Mouse (Mus musculus) retina, postnatal 7 days (tissue): ENCODE data around the gene Veph1.

ENCODE experiments used
- DNase-seq: peaks from one replicate; pipeline ENCODE4 v3.0.0-alpha.2; 2012; ENCODE audit warnings: low read depth, low spot score

The Veph1 gene

GRCm38 (mm10) chr3:66024220-66024792 is 272.3 kb downstream of the Veph1 start:
- DNase-seq = no peak

- DNase-seq = no peak
These were observed 277.5 kb downstream of the Veph1 start for GRCm38 (mm10) chr3:66019171-66019570.

GRCm38 (mm10) chr3:66007632-66008401 is 288.8 kb downstream of the Veph1 start:
- DNase-seq = no peak

GRCm38 (mm10) chr3:66004989-66005388 is 291.6 kb downstream of the Veph1 start:
- DNase-seq = no peak

GRCm38 (mm10) chr3:66004220-66004951 is 292.3 kb downstream of the Veph1 start:
- DNase-seq = no peak
